Mouse (Mus musculus) kidney, adult 2 months (tissue): ENCODE data around the gene Traf5.

Source experiments
- CTCF ChIP-seq: fragments of 200-500 bp; conservative IDR thresholded peaks from 2 replicates; pipeline ENCODE4 v1.5.1; 2011; ENCODE audit warnings: low read depth, mild to moderate bottlenecking, control low read depth, low read length, moderate library complexity, mixed read lengths; ENCODE audit not compliant: insufficient read depth, insufficient read length
- POLR2A ChIP-seq: fragments of 200-500 bp; IDR thresholded peaks from one replicate; pipeline ENCODE4 v1.6.1; 2011; ENCODE audit warnings: low read depth, low read length, control low read depth

DNA sequence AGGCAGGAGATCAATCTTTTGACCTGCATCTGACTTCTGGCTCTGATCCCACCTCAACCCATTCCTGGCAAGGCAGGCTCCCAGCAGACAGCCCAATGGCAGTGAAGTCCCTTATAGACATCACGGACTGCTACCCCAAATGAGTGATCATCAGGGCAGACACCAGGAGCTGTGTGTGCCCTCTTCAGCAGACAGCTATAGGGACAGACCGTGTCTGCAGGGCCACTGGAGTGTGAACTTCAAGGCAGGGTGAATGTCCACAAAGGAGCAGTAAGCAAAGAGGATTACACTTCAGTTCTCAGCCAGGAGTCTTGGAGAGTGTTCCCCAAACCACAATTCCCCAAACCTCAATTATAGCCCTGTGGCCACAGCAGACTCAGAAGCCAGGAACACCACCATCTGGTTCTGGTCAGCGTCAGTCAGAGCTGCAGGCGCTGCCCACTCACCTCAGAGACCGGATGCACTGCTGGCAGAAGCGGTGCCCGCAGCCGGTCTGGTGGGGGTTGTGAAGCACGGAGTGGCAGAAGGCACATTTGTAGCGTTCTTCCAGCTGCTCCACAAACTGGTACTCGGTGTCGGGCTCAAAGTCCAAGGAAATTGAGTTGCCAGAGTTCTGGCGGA, 22.3 kb downstream of the Traf5 start:
- no peak for TF ChIP-seq POLR2A
- no peak for TF ChIP-seq CTCF
